Mouse (Mus musculus): ENCODE results near the gene Cep72.

GRCm38 (mm10) chr13:74029013-74029412 is 33.1 kb downstream of the Cep72 start:
- TF ChIP-seq EP300 (IDR thresholded peaks at IDR 0.05) (no peak), CTCF (IDR thresholded peaks at IDR 0.05) (no peak)

Measured in lung, postnatal 0 days (tissue).